Mouse (Mus musculus): Measurements from ENCODE around the gene Ndufaf8. TPM values are rescaled to one million over a fixed set of nuclear protein-coding genes. Genes with fewer than 3 reads are reported as not detected.

The Ndufaf8 gene
- total RNA-seq (2021) = 10 to 100 TPM; 35.2 to 46.9 TPM
- long read RNA-seq, experiment 1, transcript Ndufaf8-201 (3 exons, 781 nt) = major isoform, 28 of 46 reads
- long read RNA-seq, experiment 1, partial matches to known transcripts = 0 of 46 reads
- long read RNA-seq, experiment 1, other reads (novel, unspliced or antisense) = 14 of 46 reads
- long read RNA-seq, experiment 2, transcript Ndufaf8-203 (2 exons, 401 nt) = minor isoform, 5 of 54 reads
- long read RNA-seq, experiment 2, transcript Ndufaf8-201 (3 exons, 781 nt) = major isoform, 29 of 54 reads
- long read RNA-seq, experiment 2, partial matches to known transcripts = 0 of 54 reads
- long read RNA-seq, experiment 2, other reads (novel, unspliced or antisense) = 20 of 54 reads

GRCm38 (mm10) chr11:120098588-120099511 is at the start of gene Ndufaf8, which contains the start of gene Tepsin:
Gene Ndufaf8 (plus strand): TSS chr11:120098928.
Gene Tepsin (minus strand): TSS chr11:120098731.
- peak within 1 kb of the TSS; percentile 86 for H3K4me3 ChIP-seq
- DNase-seq (ENCODE audit: low spot score in 2 of 2) = peak; percentile 98 to 99
- no peak for TF ChIP-seq CTCF (conservative IDR thresholded peaks at IDR 0.05)
- H3K27ac ChIP-seq = peak within 1 kb of the TSS; percentile 95

- Histone ChIP-seq H3K27ac (peak overlapping the region; percentile 100; the same call in 1 of the 2 replicates), H3K4me3 (no peak overlapping the region)
- TF ChIP-seq CTCF (conservative IDR thresholded peaks at IDR 0.05) = no peak
- no peak for DNase-seq (ENCODE audit: low spot score in 2 of 2)
Measured at GRCm38 (mm10) chr11:120049067-120049466, 49.7 kb upstream of the Ndufaf8 start.

DNA sequence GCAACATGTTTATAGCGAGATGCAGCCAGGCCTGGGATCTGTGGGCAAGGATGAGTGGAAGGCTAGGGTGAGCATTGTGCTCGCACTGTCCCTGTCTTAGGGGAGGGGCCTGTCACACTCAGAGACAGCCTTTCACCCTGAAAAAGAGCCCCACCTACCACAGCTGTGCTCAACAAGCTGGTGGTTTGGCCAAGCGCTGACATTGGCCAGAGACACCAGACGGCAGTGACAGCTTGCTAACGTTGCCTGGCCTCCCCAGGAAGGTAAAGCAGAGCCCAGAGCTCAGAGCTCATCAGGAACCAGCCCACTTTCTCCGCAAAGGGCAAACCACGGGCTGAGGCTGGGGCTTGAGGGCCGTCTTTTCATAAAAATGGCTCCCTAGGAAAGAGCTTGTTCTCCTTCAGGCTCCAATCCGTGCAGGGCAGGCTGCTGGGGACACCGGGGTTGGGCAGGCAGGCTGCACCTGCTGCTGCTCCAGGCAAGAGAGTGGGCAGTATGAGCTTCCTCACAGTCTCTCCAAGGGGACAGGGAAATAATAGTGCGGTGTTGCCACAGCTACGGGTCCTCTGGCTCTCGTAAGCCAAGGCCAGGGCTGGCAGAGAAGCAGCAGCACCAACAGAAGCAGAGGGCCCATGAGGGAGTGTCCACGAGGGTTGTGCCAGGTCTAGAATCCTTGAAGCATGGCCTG is 47.5 kb upstream of the Ndufaf8 start:
- peak overlapping the region; percentile 78 for H3K27ac ChIP-seq
- no peak for TF ChIP-seq CTCF (conservative IDR thresholded peaks at IDR 0.05)

DNA sequence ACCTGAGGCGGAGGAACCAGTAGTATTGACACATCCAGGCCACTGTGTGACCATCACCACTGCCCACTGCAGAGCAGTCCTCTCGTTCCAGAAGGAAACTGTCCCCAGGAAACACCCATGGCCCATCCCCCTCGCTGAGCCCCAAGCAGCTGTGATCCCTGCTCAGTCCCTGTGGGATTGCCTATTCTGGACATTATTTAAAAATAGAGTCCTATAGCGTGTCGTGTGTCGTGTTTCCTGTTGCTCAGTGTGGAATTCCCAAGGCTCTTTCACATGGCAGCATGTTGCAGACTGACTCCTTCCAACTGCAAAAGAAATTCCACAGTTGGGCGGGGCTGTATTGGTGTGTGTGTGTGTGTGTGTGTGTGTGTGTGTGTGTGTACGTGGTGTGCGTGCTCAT is 46.5 kb upstream of the Ndufaf8 start:
- H3K4me3 ChIP-seq = no peak overlapping the region
- no peak for TF ChIP-seq CTCF (conservative IDR thresholded peaks at IDR 0.05)
- H3K27ac ChIP-seq = no peak overlapping the region
- no peak for DNase-seq (ENCODE audit: low spot score in 2 of 2)

More for the DNA sequence above, 47.5 kb upstream of the Ndufaf8 start:
- no peak overlapping the region; the same call in 1 of the 2 replicates for H3K4me3 ChIP-seq
- DNase-seq (ENCODE audit: low spot score in 2 of 2) = no peak

DNA sequence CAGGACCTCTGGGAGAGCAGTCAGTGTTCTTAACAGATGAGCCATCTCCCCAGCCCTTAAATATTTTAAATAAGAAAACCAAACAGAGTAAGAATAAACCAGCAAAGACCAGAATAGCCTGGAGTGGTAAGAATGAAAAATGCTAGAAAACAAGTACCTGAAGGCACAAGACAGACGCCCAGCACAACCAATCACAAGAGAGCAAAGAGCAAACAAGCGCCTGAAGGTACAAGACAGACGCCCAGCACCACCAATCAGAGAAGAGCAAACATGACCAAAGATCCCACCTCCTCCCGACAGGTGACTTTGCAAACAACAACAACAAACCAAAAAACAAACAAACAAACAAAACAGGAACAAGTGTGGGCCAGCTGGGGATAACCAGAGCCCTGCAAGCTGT is 44.9 kb upstream of the Ndufaf8 start:
- no peak for DNase-seq (ENCODE audit: low spot score in 2 of 2)
- Histone ChIP-seq H3K27ac (no peak overlapping the region), H3K4me3 (no peak overlapping the region)
- no peak for TF ChIP-seq CTCF (conservative IDR thresholded peaks at IDR 0.05)

- Histone ChIP-seq H3K27ac (no peak overlapping the region), H3K4me3 (no peak overlapping the region)
- no peak for DNase-seq (ENCODE audit: low spot score in 2 of 2)
- TF ChIP-seq CTCF (conservative IDR thresholded peaks at IDR 0.05) = no peak
Measured at GRCm38 (mm10) chr11:120055953-120056732, 42.6 kb upstream of the Ndufaf8 start.

GRCm38 (mm10) chr11:120060634-120061033 is 38.1 kb upstream of the Ndufaf8 start:
- TF ChIP-seq CTCF (conservative IDR thresholded peaks at IDR 0.05) = no peak
- no peak overlapping the region for H3K27ac ChIP-seq
- no peak overlapping the region for H3K4me3 ChIP-seq
- DNase-seq (ENCODE audit: low spot score in 2 of 2) = no peak

GRCm38 (mm10) chr11:120063326-120063725 is 35.4 kb upstream of the Ndufaf8 start:
- no peak overlapping the region for H3K27ac ChIP-seq
- no peak for DNase-seq (ENCODE audit: low spot score in 2 of 2)
- TF ChIP-seq CTCF (conservative IDR thresholded peaks at IDR 0.05) = no peak
- H3K4me3 ChIP-seq = no peak overlapping the region

DNA sequence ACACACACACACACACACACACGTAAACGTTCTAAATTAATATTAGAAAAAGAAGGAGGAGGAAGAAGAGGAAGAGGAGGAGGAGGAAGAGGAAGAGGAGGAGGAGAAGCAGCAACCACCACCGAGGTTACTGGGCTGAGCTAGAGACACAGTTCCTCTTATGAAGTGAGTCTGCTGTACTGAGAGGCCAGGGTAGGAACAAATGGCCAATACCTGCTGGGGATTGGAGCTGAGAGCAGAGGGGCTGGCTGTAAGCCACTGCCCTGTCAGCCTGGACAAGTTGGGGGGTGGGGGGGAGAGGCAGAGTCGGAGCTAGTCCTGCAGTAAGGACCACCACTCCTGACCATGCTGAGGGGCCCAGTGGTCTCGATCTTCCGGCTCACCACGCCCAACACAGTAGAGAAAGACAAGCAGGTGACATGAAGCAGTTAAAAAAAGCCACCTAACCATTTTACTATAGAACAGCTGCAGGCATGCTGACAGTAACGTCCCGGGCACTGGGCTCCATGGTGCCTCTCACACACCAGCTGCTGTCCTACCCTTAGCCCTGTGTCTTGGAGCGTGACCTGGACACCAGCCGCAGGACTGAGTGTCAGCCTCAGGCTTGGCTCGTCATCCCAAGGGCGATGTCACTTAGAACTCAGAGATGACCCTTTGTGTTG is 34.6 kb upstream of the Ndufaf8 start:
- Histone ChIP-seq H3K4me3 (no peak overlapping the region), H3K27ac (no peak overlapping the region)
- DNase-seq (ENCODE audit: low spot score in 2 of 2) = no peak
- no peak for TF ChIP-seq CTCF (conservative IDR thresholded peaks at IDR 0.05)

DNA sequence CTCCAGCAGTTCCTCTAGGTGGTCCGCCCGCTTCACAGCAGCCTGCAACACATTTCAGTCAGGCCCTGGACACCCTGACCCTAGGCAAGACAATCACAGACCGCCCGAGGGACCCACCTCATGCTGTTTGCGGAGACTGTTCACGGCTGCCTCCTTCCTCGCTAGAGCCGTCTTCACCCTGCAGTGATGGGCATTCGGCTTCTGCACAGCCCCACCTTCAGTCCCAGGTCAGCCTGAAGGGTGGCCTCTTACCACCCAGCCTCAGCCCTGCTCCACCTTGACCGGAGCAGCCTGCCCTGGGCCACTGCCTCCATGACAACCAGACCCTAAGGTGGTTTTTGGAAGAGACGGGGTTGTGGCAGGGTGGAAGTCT is 34.1 kb upstream of the Ndufaf8 start:
- no peak overlapping the region for H3K27ac ChIP-seq
- no peak for TF ChIP-seq CTCF (conservative IDR thresholded peaks at IDR 0.05)
- DNase-seq (ENCODE audit: low spot score in 2 of 2) = no peak
- H3K4me3 ChIP-seq = no peak overlapping the region

DNA sequence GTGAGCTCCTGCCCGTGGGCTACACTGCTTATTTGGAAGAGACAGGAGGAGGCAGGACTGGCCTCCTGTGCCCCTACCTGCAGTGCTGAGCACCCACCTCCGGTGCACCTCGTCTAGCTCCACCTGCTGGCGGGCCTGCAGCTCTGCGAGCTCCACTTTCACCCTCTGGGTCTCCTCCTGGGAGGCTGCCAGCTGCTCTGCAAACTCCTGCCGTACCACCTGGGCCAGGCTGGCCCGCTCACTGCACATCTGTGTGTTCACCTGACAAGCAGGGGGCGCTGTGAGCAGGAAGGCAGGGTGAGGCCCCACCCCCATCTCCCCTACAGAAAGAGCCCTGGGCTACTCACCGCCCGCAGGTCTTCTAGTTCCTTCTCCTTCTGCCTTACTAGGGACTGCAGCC is 33.4 kb upstream of the Ndufaf8 start:
- peak; percentile 95 for TF ChIP-seq CTCF (conservative IDR thresholded peaks at IDR 0.05)
- Histone ChIP-seq H3K27ac (no peak overlapping the region), H3K4me3 (no peak overlapping the region)
- peak in 1 of 2 experiments; percentile 56 for DNase-seq (ENCODE audit: low spot score in 2 of 2)

DNA sequence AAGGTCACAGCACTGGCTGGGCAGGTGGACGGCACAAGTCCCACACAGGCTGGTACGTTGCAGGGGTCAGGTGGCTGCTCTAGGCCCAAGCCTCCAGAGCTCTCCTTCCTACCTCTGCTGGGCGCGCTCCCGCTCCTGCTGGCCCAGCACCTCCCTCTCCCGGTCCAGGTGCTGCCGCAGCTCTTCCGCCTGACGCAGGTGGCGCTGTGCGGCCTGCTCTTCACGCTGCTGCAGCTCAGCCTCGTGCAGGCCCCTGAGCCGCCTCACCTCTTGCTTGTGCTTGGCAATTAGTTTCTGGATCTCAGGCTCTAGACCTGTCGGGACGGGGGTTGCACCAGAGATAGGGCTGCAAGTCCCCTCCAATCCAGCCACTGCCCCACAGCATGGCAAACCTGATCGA is 30.9 kb upstream of the Ndufaf8 start:
- Histone ChIP-seq H3K27ac (no peak overlapping the region), H3K4me3 (no peak overlapping the region)
- no peak for DNase-seq (ENCODE audit: low spot score in 2 of 2)
- TF ChIP-seq CTCF (conservative IDR thresholded peaks at IDR 0.05) = peak; percentile 45
